Mouse (Mus musculus) limb, embryonic 14.5 days (tissue): Measurements from ENCODE around the gene Nus1. TPM values are rescaled to one million over a fixed set of nuclear protein-coding genes. Genes with fewer than 3 reads are reported as not detected.

ENCODE experiments used
- ATAC-seq: fragments of 200-750 bp; cut with Nextera tagmentation; 2 replicates; pipeline ENCODE4 v1.8.0; 2017; ENCODE audit warnings: low read depth, moderate number of reproducible peaks, moderate TSS enrichment; ENCODE audit not compliant: low FRiP score
- DNase-seq: peaks from one replicate; pipeline ENCODE4 v3.0.0-alpha.2; 2015; ENCODE audit warnings: low spot score
- H3K27ac ChIP-seq: fragments of 300-500 bp; sonication (generic); replicated peaks from 2 replicates; pipeline ENCODE4 v1.5.1; 2014; ENCODE audit warnings: low read depth, mild to moderate bottlenecking, low read length, moderate library complexity, mixed read lengths
- H3K27me3 ChIP-seq: fragments of 300-500 bp; sonication (generic); 2 replicates; pipeline ENCODE4 v1.6.1; 2014; ENCODE audit warnings: low read length, mixed read lengths; ENCODE audit not compliant: control insufficient read depth, insufficient read depth
- H3K36me3 ChIP-seq: fragments of 300-500 bp; sonication (generic); 2 replicates; pipeline ENCODE4 v1.6.1; 2014; ENCODE audit warnings: mild to moderate bottlenecking, low read length, moderate library complexity, mixed read lengths; ENCODE audit not compliant: control insufficient read depth, insufficient read depth
- H3K4me1 ChIP-seq: fragments of 300-500 bp; sonication (generic); 2 replicates; pipeline ENCODE4 v1.6.1; 2014; ENCODE audit warnings: antibody characterized with exemption, low read length, mixed read lengths; ENCODE audit not compliant: control insufficient read depth, insufficient read depth
- H3K4me2 ChIP-seq: fragments of 300-500 bp; sonication (generic); replicated peaks from 2 replicates; pipeline ENCODE4 v1.6.1; 2014; ENCODE audit warnings: low read depth, mild to moderate bottlenecking, low read length, moderate library complexity; ENCODE audit not compliant: severe bottlenecking
- H3K4me3 ChIP-seq: fragments of 300-500 bp; sonication (generic); replicated peaks from 2 replicates; pipeline ENCODE4 v1.5.1; 2014; ENCODE audit warnings: low read length
- H3K9ac ChIP-seq: fragments of 300-500 bp; sonication (generic); 2 replicates; pipeline ENCODE4 v1.6.1; 2014; ENCODE audit warnings: mild to moderate bottlenecking, low read depth, low read length, moderate library complexity; ENCODE audit not compliant: severe bottlenecking
- H3K9me3 ChIP-seq: fragments of 300-500 bp; sonication (generic); 2 replicates; pipeline ENCODE4 v1.6.1; 2016; ENCODE audit warnings: low read length; ENCODE audit not compliant: control insufficient read depth
- POLR2A ChIP-seq: fragments of 200-500 bp; IDR thresholded peaks from 2 replicates; pipeline ENCODE4 v1.8.0; 2012; ENCODE audit warnings: inconsistent platforms, mild to moderate bottlenecking, moderate library complexity, borderline replicate concordance; ENCODE audit not compliant: insufficient read depth, insufficient read length; ENCODE audit errors: extremely low read depth
- WGBS: fragments of 180-500 bp; shearing (Covaris S2); extraction: QIAGEN DNeasy Blood & Tissue Kit; methylation state at CpG from one replicate; pipeline ENCODE4 v1.1.7; 2014; 5-methylcytosine and 5-hydroxymethylcytosine counted together
- polyA plus RNA-seq, 2 experiments: library from polyadenylated mRNA; depleted of rRNA in 1 of 2; stranded (reverse) in 1 of 2; unstranded in 1 of 2; fragments of >200 nt; fragmentation: Nextera tagmentation in 1 of 2; extraction: Ambion mirVana in 1 of 2; gene quantifications; 2 replicates each; pipeline versions ENCODE4 v1.2.1 to v1.2.3; 2012 to 2014

The Nus1 gene
- polyA plus RNA-seq, 2 experiments: 17.1 to 26.2 TPM

- 94% methylated on average over 8 of the region's 8 CpGs for WGBS
- no peak overlapping the region for H3K27ac ChIP-seq
- H3K4me1 ChIP-seq: no peaks in the 10 kb centered on the region
- no peak overlapping the region for H3K4me3 ChIP-seq
- no peak for ATAC-seq
- H3K36me3 ChIP-seq: peaks cover 75% of the 10 kb centered on the region
- no peak overlapping the region for H3K9ac ChIP-seq
- TF ChIP-seq POLR2A: no peak
- no peaks in the 10 kb centered on the region for H3K27me3 ChIP-seq
- no peak overlapping the region for H3K4me2 ChIP-seq
- H3K9me3 ChIP-seq: no peaks in the 10 kb centered on the region
- no peak for DNase-seq
Observed at GRCm38 (mm10) chr10:52434836-52435235, 17.5 kb downstream of the Nus1 start.

DNA sequence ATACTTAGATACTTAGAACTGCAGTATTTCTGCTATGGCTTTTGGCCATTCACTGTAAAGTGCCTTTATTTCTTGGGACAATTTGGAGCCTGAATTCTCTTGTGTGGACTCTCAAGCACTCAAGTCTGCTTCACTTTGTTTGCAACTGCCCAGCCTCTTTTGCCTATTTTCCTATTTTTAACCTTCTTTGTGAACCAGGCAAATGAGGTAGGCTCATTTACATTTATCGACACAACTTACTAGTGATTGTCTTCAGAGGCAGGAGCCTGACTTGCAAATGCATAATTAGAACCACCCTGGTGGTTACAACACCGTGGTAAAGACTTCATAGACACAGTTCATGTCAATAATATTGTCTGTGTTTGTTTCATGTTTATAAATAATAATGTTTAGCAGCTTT lies 43.3 kb downstream of the Nus1 start:
- no peak for TF ChIP-seq POLR2A
- H3K9me3 ChIP-seq: no peaks in the 10 kb centered on the region
- no peak for DNase-seq
- WGBS: 74% methylated on average over 2 of the region's 2 CpGs
- ATAC-seq: no peak
- no peak overlapping the region for H3K4me3 ChIP-seq
- no peak overlapping the region for H3K9ac ChIP-seq
- H3K4me1 ChIP-seq: no peaks in the 10 kb centered on the region
- no peaks in the 10 kb centered on the region for H3K36me3 ChIP-seq
- H3K27ac ChIP-seq: no peak overlapping the region
- H3K4me2 ChIP-seq: no peak overlapping the region
- no peaks in the 10 kb centered on the region for H3K27me3 ChIP-seq

- no peak overlapping the region for H3K4me2 ChIP-seq
- H3K4me3 ChIP-seq: no peak overlapping the region
- no peak for TF ChIP-seq POLR2A
- H3K9ac ChIP-seq: no peak overlapping the region
- H3K9me3 ChIP-seq: no peaks in the 10 kb centered on the region
- no peaks in the 10 kb centered on the region for H3K4me1 ChIP-seq
- H3K27me3 ChIP-seq: no peaks in the 10 kb centered on the region
- DNase-seq (no peak), ATAC-seq (no peak)
- H3K27ac ChIP-seq: no peak overlapping the region
- no peaks in the 10 kb centered on the region for H3K36me3 ChIP-seq
- 60% methylated on average over 7 of the region's 7 CpGs for WGBS
Observed at GRCm38 (mm10) chr10:52463941-52464739, 46.8 kb downstream of the Nus1 start.

DNA sequence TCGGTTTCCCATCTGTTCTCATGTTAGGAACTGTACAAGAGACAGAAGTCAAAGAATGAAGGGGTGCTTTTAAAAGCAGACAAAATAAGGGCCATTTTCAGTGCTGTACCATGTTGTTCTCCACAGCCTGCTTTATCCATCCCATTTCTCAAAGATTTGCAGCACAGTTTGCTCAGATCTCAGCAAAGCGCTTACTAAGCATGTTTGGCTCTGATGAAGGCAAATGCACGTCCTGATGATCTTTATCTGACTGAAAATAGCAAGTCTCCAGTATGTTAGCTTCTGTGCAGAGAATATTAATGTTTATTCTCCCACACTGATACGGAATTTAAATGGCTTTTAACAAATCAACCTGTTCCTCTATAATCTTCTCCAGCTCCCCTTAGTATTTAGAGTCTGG lies 54.2 kb downstream of the Nus1 start:
- WGBS: 76% methylated on average over 4 of the region's 4 CpGs
- ATAC-seq (no peak), DNase-seq (no peak)
- Histone ChIP-seq H3K4me1 (no peaks in the 10 kb centered on the region), H3K9ac (no peak overlapping the region), H3K36me3 (no peaks in the 10 kb centered on the region), H3K9me3 (no peaks in the 10 kb centered on the region), H3K4me3 (no peak overlapping the region), H3K27ac (no peak overlapping the region), H3K4me2 (no peak overlapping the region), H3K27me3 (no peaks in the 10 kb centered on the region)
- no peak for TF ChIP-seq POLR2A

Other genes with a start within 250 kb of the Nus1 start
- gene Ros1, start 222.3 kb upstream of the Nus1 start, polyA plus RNA-seq (2012; rRNA removed): 0.01 TPM in 2 replicates
- gene Ros1, start 222.3 kb upstream of the Nus1 start, polyA plus RNA-seq (2014; fragmentation: Nextera tagmentation; extraction: Ambion mirVana): not detected in 2 replicates
- 9.2 and 9.5 TPM in 2 replicates for gene Dcbld1, start 183.9 kb upstream of the Nus1 start, polyA plus RNA-seq (2012; rRNA removed)
- 11.5 and 13.5 TPM in 2 replicates for gene Dcbld1, start 183.9 kb upstream of the Nus1 start, polyA plus RNA-seq (2014; fragmentation: Nextera tagmentation; extraction: Ambion mirVana)
- gene Gm26741, start 58.8 kb upstream of the Nus1 start, polyA plus RNA-seq (2012; rRNA removed): not detected in 2 replicates
- not detected in 2 replicates for gene Gm26741, start 58.8 kb upstream of the Nus1 start, polyA plus RNA-seq (2014; fragmentation: Nextera tagmentation; extraction: Ambion mirVana)
- 14.6 and 17.6 TPM in 2 replicates for gene Gopc, start 35.4 kb upstream of the Nus1 start, polyA plus RNA-seq (2012; rRNA removed)
- gene Gopc, start 35.4 kb upstream of the Nus1 start, polyA plus RNA-seq (2014; fragmentation: Nextera tagmentation; extraction: Ambion mirVana): 20.2 and 21.8 TPM in 2 replicates
- gene Nepn, start 28.6 kb upstream of the Nus1 start, polyA plus RNA-seq (2012; rRNA removed): 0.06 TPM in 2 replicates
- gene Nepn, start 28.6 kb upstream of the Nus1 start, polyA plus RNA-seq (2014; fragmentation: Nextera tagmentation; extraction: Ambion mirVana): 0.14 TPM in 1 of 2 replicates, not detected in the other